Mouse (Mus musculus): ENCODE results near the gene Tnfsf14.

- TF ChIP-seq POLR2A (IDR thresholded peaks at IDR 0.05; ENCODE audit: insufficient read depth, low read depth, low read length) (no peak), CTCF (IDR thresholded peaks at IDR 0.05) (no peak)
Measured at GRCm38 (mm10) chr17:57218335-57218900, 24.4 kb upstream of the Tnfsf14 start.

Data from heart, adult 2 months (tissue).